Mouse (Mus musculus) kidney, adult 8-10 months (tissue): ENCODE results near the gene Smpdl3a.

Experiments used
- DNase-seq, 2 experiments: peaks; one replicate each; pipeline ENCODE4 v3.0.0; 2022

Gene Smpdl3a

GRCm38 (mm10) chr10:57794018-57794417 is at the start of gene Smpdl3a:
Smpdl3a (plus strand) TSS chr10:57794335.
- DNase-seq, result no peak

GRCm38 (mm10) chr10:57745452-57745851 is 48.7 kb upstream of the Smpdl3a start:
- DNase-seq, result no peak

DNA sequence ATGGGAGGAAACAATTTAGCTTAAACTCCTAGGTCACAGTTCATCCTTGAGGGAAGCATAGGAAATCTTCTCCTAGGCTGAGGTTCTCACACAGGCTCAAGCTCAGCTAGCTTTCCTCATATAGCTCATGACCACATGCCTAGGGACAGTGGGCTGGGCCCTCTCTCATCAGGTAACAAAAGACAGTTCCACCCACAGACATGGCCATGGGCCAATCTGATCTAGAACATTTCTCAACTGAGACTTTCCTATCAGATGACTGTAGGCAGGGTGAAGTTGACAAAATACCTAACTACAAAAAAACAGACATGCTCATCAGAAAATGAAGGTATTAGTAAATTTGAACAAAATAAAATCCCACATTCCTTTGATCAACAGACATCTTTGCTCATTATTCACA is 47.0 kb upstream of the Smpdl3a start:
- no peak for DNase-seq

DNA sequence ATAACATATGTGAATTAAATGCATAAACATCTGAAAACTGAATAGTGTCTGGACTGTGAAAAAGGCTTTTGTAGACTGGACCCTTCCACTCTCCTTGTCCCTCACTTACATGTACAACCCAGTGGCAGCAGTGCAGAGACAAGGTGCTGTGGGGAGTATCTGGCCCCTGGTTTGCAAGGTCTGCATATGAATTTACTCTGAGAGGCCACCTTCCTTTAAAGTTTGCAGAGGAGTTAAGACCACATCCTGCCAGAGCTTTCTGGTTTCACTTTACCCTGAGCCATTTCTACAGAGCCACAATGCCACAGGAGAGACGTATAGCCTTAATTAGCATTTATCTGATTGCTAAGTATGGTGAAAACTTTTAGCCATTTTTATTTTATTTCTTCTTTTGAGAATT is 40.8 kb upstream of the Smpdl3a start:
- no peak for DNase-seq

DNA sequence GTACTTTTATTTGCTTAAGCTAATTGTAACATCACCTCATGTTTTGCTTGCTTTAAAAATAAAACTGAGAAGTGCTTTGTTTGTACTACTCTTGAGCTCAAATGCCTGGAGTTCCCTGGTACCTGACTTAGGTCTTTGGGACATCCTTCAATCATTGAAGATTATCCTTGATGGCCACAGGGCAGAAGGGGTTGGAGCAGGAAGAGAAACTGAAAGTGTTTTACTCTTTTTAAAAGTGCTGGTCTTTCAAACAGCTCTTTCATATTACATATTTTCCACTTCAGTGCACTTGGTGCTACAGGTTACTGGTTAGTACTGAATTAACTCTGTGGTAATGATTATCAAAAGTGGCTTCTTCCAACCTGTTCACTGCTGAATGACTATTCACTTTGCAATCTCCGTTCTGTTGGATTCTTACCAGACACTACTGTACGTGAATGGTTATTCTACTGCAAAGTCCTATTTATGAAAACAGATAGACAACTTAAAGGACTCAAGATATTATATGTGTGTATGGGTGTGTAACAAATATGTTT is 38.9 kb upstream of the Smpdl3a start:
- DNase-seq, result peak in 1 of 2 experiments; percentile 6

GRCm38 (mm10) chr10:57758999-57759398 is 35.1 kb upstream of the Smpdl3a start:
- DNase-seq, result no peak

DNA sequence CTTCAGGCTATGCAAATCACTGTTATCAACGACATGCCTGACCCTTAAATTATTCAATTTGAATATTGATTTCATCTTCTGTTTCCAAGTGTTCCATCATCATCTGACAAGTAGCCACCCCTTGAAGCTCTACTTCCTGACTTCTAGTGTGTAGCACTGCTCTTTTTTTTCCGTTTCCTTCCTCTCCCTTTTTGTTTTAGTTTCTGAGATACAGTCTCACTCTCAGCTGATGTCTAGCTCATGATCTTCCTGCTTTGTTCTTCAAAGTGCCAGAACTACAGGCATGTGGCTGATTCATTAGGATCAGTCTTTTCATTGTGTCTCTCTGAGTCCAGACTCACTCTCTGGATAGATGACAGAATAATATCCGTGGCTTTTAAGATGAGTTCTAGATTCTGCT is 33.4 kb upstream of the Smpdl3a start:
- no peak for DNase-seq

GRCm38 (mm10) chr10:57763044-57763443 is 31.1 kb upstream of the Smpdl3a start:
- no peak for DNase-seq

GRCm38 (mm10) chr10:57783289-57784130 is 10.6 kb upstream of the Smpdl3a start:
- DNase-seq, result no peak

GRCm38 (mm10) chr10:57784131-57784875 is 9.8 kb upstream of the Smpdl3a start:
- peak; percentile 80 to 85 for DNase-seq

- no peak for DNase-seq
These were observed 9.3 kb upstream of the Smpdl3a start, which contains the start of gene Fabp7 for GRCm38 (mm10) chr10:57784876-57785150. Fabp7 (plus strand) TSS chr10:57784881.

- no peak for DNase-seq
These were observed 8.6 kb upstream of the Smpdl3a start for GRCm38 (mm10) chr10:57785552-57785951.

DNA sequence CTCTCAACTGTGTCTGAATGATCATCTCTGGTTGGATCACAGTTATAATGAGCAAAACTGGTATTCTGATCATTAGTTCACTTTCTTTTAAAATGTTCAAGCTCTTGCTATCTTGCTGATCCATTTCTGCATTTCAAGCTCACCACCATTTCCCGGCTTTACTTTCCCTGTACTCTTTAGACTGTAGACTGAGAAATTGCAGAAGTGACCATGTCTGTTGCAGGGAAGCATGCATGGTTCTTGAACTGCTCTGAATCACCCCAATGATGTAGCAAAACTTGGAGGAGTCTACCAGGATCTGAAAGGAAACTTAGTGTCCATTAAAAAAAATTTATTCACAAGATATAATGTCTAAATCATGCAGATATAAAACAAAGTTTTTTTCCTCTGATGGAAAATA is 1.2 kb upstream of the Smpdl3a start:
- no peak for DNase-seq

- DNase-seq, result peak; percentile 69 to 71
These were observed 641 bp downstream of the Smpdl3a start for GRCm38 (mm10) chr10:57794491-57795461.

- peak in 1 of 2 experiments; percentile 30 for DNase-seq
These were observed 1.4 kb downstream of the Smpdl3a start for GRCm38 (mm10) chr10:57795542-57795941.

- peak in 1 of 2 experiments; percentile 54 for DNase-seq
These were observed 1.9 kb downstream of the Smpdl3a start for GRCm38 (mm10) chr10:57796057-57796456.

- DNase-seq, result no peak
These were observed 5.4 kb downstream of the Smpdl3a start for GRCm38 (mm10) chr10:57799486-57799885.

GRCm38 (mm10) chr10:57807754-57808153 is 13.6 kb downstream of the Smpdl3a start:
- DNase-seq, result no peak

DNA sequence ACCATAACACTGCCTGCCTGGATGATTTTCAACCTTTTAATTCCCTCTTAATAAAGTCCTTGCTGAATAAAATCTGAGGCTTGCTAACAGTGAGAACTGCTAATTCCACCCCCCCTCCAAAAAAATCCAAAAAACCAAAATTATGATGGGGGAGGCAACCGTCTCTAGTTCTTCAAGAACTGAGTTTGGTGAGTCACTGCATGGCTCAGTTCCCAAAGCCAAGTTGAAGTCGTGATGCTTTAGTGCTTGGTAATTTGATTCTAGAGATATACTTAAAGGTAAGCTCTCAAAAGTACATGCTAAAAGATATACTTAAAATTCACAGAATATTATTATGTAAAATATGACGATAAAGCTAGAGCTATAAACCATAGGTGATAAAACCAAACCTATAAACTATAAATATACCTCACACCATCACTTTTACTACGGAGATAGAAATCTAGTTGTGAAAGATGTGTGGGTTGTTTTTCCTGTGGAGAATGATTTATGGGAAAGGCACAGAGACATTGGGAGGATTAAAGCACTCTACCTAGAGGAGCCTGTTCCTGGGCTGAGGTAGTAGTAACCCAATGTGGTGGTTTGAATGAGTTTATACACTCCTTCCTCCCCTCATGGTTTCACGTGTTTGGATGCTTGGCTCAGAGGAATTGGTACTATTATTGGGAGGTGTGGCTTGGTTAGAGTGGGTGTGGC is 18.2 kb downstream of the Smpdl3a start:
- DNase-seq, result no peak

GRCm38 (mm10) chr10:57814295-57814694 is 20.2 kb downstream of the Smpdl3a start:
- no peak for DNase-seq

DNA sequence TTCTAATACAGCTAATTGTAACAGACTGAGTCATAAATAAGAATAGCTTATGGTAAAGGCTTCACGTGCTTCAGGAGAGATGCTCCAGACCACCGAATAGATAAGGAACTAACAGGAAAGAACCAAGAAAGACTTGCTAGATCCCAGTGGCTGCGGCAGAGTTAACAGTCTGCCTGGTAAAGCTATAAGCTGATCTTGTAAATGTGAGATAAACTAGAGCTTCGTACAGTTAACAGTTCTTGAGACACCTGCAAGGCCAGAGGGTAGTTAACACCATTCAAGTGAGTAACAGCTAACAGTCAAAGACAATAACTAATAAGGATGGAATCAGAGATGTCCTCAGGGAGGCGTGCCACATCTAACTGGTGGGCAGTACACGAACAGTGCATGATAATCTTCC is 21.7 kb downstream of the Smpdl3a start:
- DNase-seq, result no peak

- no peak for DNase-seq
These were observed 25.1 kb downstream of the Smpdl3a start for GRCm38 (mm10) chr10:57819209-57819608.
